Mouse (Mus musculus) hindbrain, postnatal 0 days (tissue): Measurements from ENCODE around the gene Ppp1r21. TPM values are rescaled to one million over a fixed set of nuclear protein-coding genes. Genes with fewer than 3 reads are reported as not detected.
A peak's percentile ranks its signal among the peaks of the same experiment; 100 is the strongest.

Experiments used
- ATAC-seq: fragments of 200-750 bp; cut with Nextera tagmentation; 2 replicates; pipeline ENCODE4 v1.8.0; 2017; ENCODE audit warnings: mild to moderate bottlenecking, moderate TSS enrichment, moderate library complexity
- DNase-seq: peaks from one replicate; pipeline ENCODE4 v3.0.0-alpha.2; 2015; ENCODE audit warnings: low spot score
- H3K27ac ChIP-seq: fragments of 300-500 bp; sonication (generic); 2 replicates; pipeline ENCODE4 v1.5.1; 2014; ENCODE audit warnings: mild to moderate bottlenecking
- H3K27me3 ChIP-seq: fragments of 300-500 bp; sonication (generic); 2 replicates; pipeline ENCODE4 v1.6.1; 2014; ENCODE audit warnings: low read length, mixed read lengths; ENCODE audit not compliant: insufficient read depth
- H3K36me3 ChIP-seq: fragments of 300-500 bp; sonication (generic); 2 replicates; pipeline ENCODE4 v1.6.1; 2014; ENCODE audit warnings: low read length, mixed read lengths; ENCODE audit not compliant: insufficient read depth
- H3K4me1 ChIP-seq: fragments of 300-500 bp; sonication (generic); 2 replicates; pipeline ENCODE4 v1.6.1; 2014; ENCODE audit warnings: antibody characterized with exemption, low read length, mixed read lengths; ENCODE audit not compliant: insufficient read depth
- H3K4me2 ChIP-seq: fragments of 300-500 bp; sonication (generic); 2 replicates; pipeline ENCODE4 v1.6.1; 2014; ENCODE audit warnings: low read depth, mild to moderate bottlenecking, low read length, moderate library complexity, mixed read lengths
- H3K4me3 ChIP-seq: fragments of 300-500 bp; sonication (generic); 2 replicates; pipeline ENCODE4 v1.5.1; 2014; ENCODE audit warnings: low read length
- H3K9ac ChIP-seq: fragments of 300-500 bp; sonication (generic); replicated peaks from 2 replicates; pipeline ENCODE4 v1.6.1; 2014; ENCODE audit warnings: mild to moderate bottlenecking, low read length, moderate library complexity, mixed read lengths
- H3K9me3 ChIP-seq: fragments of 300-500 bp; sonication (generic); 2 replicates; pipeline ENCODE4 v1.6.1; 2016; ENCODE audit warnings: low read length, mixed read lengths
- CTCF ChIP-seq: IDR thresholded peaks from 2 replicates; pipeline ENCODE4 v1.5.1; 2016; ENCODE audit warnings: antibody characterized with exemption, control low read depth, low read depth
- WGBS: fragments of 180-500 bp; shearing (Covaris S2); extraction: QIAGEN DNeasy Blood & Tissue Kit; methylation state at CpG from one replicate; pipeline ENCODE4 v1.1.7; 2014; 5-methylcytosine and 5-hydroxymethylcytosine counted together
- polyA plus RNA-seq: library from polyadenylated mRNA; unstranded; fragments of >200 nt; fragmentation: Nextera tagmentation; extraction: Ambion mirVana; gene quantifications from 2 replicates; pipeline ENCODE4 v1.2.1, GENCODE M21; 2015
- total RNA-seq: library from RNA; depleted of rRNA; stranded (reverse); fragments of >200 nt; gene quantifications from 2 replicates; pipeline ENCODE4 v1.2.3, GENCODE M21; 2014

Ppp1r21 gene
- total and polyA plus RNA-seq, 2 experiments from 2014 or later: 32.2 to 43.7 TPM

DNA sequence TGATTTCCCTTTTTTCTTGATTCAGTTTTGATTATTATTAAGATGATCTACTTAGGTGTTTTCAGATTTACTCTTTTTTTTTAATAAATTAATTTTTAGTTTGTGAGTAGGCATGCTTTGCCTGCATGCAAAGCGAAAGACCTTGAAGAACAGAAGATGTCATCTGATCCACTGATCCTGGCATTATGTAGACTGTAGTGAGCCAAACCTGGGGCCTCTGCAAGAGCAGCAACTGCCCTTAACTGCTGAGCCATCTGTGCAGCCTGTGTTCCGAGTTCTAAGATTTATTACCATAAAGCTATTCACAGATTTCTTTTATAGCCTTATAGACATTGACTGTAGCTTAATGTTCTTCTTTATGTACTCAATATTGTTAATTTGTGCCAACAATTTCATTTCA, 76.1 kb downstream of the Ppp1r21 start:
- Histone ChIP-seq H3K4me3 (no peak overlapping the region), H3K9me3 (no peaks in the 10 kb centered on the region), H3K9ac (no peak overlapping the region), H3K4me2 (no peak overlapping the region), H3K36me3 (no peaks in the 10 kb centered on the region), H3K4me1 (no peaks in the 10 kb centered on the region), H3K27ac (no peak overlapping the region), H3K27me3 (no peaks in the 10 kb centered on the region)
- no peak for DNase-seq
- ATAC-seq: no peak
- TF ChIP-seq CTCF: no peak
- 85% methylated on average over 2 of the region's 2 CpGs for WGBS

DNA sequence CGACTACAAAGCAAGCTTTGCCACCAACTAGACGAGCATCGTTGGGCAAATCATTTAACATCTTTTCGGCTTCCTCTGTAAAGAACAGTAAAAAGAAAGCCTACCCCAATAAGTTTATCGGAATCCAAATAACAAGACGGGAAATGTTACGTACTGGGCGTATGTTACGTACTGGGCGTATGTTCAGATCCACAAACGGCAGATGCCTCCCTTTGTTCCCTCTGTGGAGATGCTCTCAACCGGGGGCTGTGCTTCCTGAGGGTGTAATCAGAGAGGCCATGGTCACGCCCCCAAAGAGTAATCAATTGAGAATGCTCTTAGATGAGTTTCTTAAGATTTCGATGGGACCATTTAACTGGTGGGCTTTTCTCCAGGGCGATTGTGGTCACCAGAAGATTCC, 79.4 kb downstream of the Ppp1r21 start:
- Histone ChIP-seq H3K9ac (no peak overlapping the region), H3K4me3 (no peak overlapping the region), H3K36me3 (no peaks in the 10 kb centered on the region), H3K4me1 (no peaks in the 10 kb centered on the region), H3K9me3 (no peaks in the 10 kb centered on the region), H3K27me3 (no peaks in the 10 kb centered on the region), H3K27ac (no peak overlapping the region), H3K4me2 (no peak overlapping the region)
- ATAC-seq (no peak), DNase-seq (no peak)
- 82% methylated on average over 15 of the region's 15 CpGs for WGBS
- TF ChIP-seq CTCF: no peak

DNA sequence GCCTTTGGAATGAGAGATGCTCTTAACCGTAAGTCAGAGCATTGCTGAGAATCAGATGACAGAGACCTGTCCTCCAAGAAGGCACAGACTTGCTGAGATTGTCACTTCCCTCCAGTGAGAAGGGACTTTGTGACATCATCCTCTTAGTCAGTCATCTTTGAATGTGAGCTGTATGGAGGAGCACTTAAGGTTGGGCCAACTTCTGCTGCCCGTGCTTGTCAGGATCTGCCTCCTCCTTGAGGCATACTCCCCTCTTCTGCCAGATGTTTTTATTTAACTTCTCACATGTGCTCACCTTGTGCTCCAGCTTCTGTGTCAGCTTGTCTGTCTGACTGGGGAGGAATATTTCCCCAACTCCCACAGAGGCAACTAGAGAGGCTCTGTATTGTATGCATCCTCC, 81.1 kb downstream of the Ppp1r21 start:
- DNase-seq (no peak), ATAC-seq (no peak)
- WGBS: 82% methylated on average over 2 of the region's 2 CpGs
- H3K27me3 ChIP-seq: no peaks in the 10 kb centered on the region
- no peaks in the 10 kb centered on the region for H3K9me3 ChIP-seq
- no peaks in the 10 kb centered on the region for H3K4me1 ChIP-seq
- H3K36me3 ChIP-seq: no peaks in the 10 kb centered on the region
- H3K4me3 ChIP-seq: no peak overlapping the region
- H3K9ac ChIP-seq: no peak overlapping the region
- H3K4me2 ChIP-seq: no peak overlapping the region
- no peak overlapping the region for H3K27ac ChIP-seq
- no peak for TF ChIP-seq CTCF

DNA sequence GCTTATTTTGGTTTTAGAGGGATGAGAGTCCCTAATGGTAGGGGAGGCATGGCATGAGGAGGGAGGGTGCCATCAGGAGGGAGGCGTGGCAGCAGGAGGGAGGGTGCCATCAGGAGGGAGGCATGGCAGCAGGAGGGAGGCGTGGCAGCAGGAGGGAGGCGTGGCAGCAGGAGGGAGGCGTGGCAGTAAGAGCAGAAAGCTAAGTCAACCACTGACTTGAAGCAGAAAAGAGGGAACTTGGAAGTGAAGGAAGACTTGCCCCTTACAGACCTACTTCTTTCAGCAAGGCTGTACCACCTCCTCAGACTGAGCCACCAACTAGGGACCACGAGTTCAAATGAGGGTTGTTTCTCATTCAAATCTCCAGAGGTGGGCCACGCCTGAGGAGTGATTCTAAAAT, 83.3 kb downstream of the Ppp1r21 start:
- Histone ChIP-seq H3K4me2 (no peak overlapping the region), H3K36me3 (no peaks in the 10 kb centered on the region), H3K4me3 (no peak overlapping the region), H3K9ac (no peak overlapping the region), H3K9me3 (no peaks in the 10 kb centered on the region), H3K27me3 (no peaks in the 10 kb centered on the region), H3K4me1 (no peaks in the 10 kb centered on the region), H3K27ac (no peak overlapping the region)
- DNase-seq: no peak
- no peak for TF ChIP-seq CTCF
- 58% methylated on average over 6 of the region's 6 CpGs for WGBS
- no peak for ATAC-seq

DNA sequence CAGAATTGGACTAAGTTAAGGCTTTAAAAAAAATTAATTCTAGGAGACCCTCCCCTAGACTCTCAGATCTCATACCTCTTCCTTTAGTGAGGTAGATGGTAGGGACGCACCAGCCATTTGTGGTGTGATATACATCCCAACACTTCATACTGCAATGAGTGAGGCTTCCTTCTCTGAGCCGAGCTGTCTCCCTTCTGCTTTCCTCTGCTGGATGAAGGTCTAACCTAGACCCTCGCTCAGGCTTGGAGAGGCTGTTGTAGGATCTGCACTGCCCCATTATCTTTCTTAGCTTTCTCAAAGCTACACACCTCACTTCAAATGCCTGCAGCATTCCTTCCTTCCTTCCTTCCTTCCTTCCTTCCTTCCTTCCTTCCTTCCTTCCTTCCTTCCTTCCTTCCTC, 83.8 kb downstream of the Ppp1r21 start:
- no peak overlapping the region for H3K9ac ChIP-seq
- DNase-seq (no peak), ATAC-seq (no peak)
- no peaks in the 10 kb centered on the region for H3K9me3 ChIP-seq
- H3K4me2 ChIP-seq: no peak overlapping the region
- H3K27me3 ChIP-seq: no peaks in the 10 kb centered on the region
- H3K27ac ChIP-seq: no peak overlapping the region
- WGBS: 86% methylated on average over 3 of the region's 3 CpGs
- TF ChIP-seq CTCF: no peak
- H3K4me1 ChIP-seq: no peaks in the 10 kb centered on the region
- no peaks in the 10 kb centered on the region for H3K36me3 ChIP-seq
- no peak overlapping the region for H3K4me3 ChIP-seq

DNA sequence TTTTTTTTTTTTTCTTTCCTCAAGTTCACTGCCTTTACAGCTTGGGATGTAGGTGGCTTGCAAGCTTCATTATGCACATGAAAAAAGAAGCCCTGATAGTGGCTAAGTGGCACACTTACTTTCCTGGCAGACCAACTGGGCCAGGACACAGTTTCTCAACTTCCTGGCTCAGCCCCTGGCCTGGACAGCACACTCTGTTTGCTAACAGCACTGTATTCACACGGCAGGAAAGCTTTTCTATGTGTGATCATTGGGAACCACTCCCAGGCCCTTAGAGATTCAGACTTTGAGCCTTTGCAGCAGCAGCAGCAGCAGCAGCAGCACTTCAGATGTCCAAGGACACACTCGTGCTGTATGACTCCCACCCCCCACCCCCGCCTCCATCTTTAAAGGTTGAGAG, 84.3 kb downstream of the Ppp1r21 start:
- Histone ChIP-seq H3K9ac (no peak overlapping the region), H3K27ac (no peak overlapping the region), H3K27me3 (no peaks in the 10 kb centered on the region), H3K36me3 (no peaks in the 10 kb centered on the region), H3K9me3 (no peaks in the 10 kb centered on the region), H3K4me1 (no peaks in the 10 kb centered on the region), H3K4me2 (no peak overlapping the region), H3K4me3 (no peak overlapping the region)
- no peak for TF ChIP-seq CTCF
- DNase-seq (peak; percentile 49), ATAC-seq (no peak; the same call in 1 of the 2 replicates)
- WGBS: 53% methylated on average over 3 of the region's 3 CpGs

DNA sequence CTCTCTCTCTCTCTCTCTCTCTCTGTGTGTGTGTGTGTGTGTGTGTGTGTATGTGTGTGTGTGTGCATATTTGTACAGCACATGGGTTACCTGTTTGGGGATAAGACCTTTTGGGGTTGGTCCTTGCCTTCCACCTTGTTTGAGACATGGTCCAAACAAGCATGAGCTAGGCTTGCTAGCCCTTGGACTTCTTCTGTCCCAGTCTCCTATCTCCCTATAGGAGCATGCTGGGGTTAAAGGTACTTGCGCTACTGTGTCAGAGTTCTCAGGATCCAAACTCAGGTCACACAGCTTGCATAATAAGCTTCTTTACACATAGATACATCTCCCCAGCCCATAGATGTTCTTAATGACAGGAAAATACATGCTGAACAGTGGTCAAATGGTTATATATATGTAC, 84.8 kb downstream of the Ppp1r21 start:
- Histone ChIP-seq H3K27me3 (no peaks in the 10 kb centered on the region), H3K36me3 (no peaks in the 10 kb centered on the region), H3K4me3 (no peak overlapping the region), H3K4me1 (no peaks in the 10 kb centered on the region), H3K4me2 (no peak overlapping the region), H3K9me3 (no peaks in the 10 kb centered on the region), H3K27ac (no peak overlapping the region), H3K9ac (no peak overlapping the region)
- no peak for DNase-seq
- TF ChIP-seq CTCF: no peak
- 100% methylated on average over 1 of the region's 1 CpGs for WGBS
- no peak for ATAC-seq
